In the genomic region with DNA sequence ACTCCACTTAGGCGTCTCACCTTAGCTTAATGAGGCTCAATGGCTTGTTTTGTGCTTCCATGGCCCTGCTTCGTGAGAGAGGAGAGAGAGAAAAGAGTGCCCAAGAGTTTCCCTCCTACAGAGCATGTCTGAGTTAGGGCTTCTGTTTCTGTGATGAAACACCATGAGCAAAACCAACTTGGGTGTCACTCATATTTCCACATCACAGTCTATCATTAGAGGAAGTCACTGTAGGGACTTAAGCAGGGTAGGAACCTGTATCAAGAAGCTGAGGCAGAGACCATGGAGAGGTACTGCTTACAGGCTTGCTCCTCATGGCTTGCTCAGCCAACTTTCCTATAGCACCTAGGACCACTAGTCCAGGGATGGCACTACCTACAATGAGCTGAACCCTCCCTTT, we compare ENCODE assay signal across 24 mouse cellular contexts.
"Had no signal": no experiment of that assay in that cellular context is flagged by ENCODE, and none has a peak within 500 bp of the region (broad histone marks: within the 10 kb centered on the region; RNA-seq: fewer than 3 reads in every experiment).

No protein-coding gene starts in this region.

- ATAC-seq: hindbrain, embryonic 16.5 days; inflammation-experienced regulatory T-cells, adult 6 months; intestine, embryonic 15.5 days; intestine, postnatal 0 days; liver, embryonic 12.5 days had no signal

- H3K9me3 ChIP-seq: hindbrain, embryonic 10.5 days; hindbrain, embryonic 12.5 days; intestine, embryonic 15.5 days; limb, embryonic 13.5 days; limb, embryonic 15.5 days; liver, embryonic 12.5 days had no signal

- H3K4me1 ChIP-seq: liver, embryonic 12.5 days had no signal

- H3K9ac ChIP-seq: hindbrain, embryonic 12.5 days; hindbrain, embryonic 14.5 days; intestine, embryonic 15.5 days; limb, embryonic 13.5 days; limb, embryonic 15.5 days; liver, embryonic 12.5 days; liver, embryonic 14.5 days had no signal

- H3K36me3 ChIP-seq: hindbrain, embryonic 10.5 days; hindbrain, embryonic 12.5 days; intestine, embryonic 15.5 days; limb, embryonic 13.5 days; limb, embryonic 15.5 days; liver, embryonic 12.5 days had no signal

- H3K27me3 ChIP-seq: hindbrain, embryonic 12.5 days; intestine, embryonic 15.5 days; limb, embryonic 13.5 days; limb, embryonic 15.5 days; liver, embryonic 12.5 days had no signal

- DNase-seq: gastrocnemius, postnatal 14 days; gastrocnemius, postnatal 36 days; heart, adult 2 months; heart, postnatal 10 days; heart, postnatal 4 days; kidney, adult 18-20 months; kidney, adult 8-10 months; kidney, postnatal 10 days; kidney, postnatal 25 days; kidney, postnatal 4 days had no signal

- H3K4me2 ChIP-seq: heart, embryonic 11.5 days; hindbrain, embryonic 12.5 days; hindbrain, embryonic 14.5 days; intestine, embryonic 15.5 days; limb, embryonic 13.5 days; limb, embryonic 15.5 days; liver, embryonic 12.5 days had no signal

- H3K27ac ChIP-seq: heart, adult 2 months; hindbrain, embryonic 10.5 days; hindbrain, embryonic 12.5 days; hindbrain, embryonic 14.5 days; intestine, embryonic 15.5 days; layer of hippocampus, adult 2 months; left cerebral cortex, adult 2 months; limb, embryonic 13.5 days; limb, embryonic 15.5 days; liver, embryonic 12.5 days; liver, embryonic 14.5 days had no signal

- H3K4me3 ChIP-seq: heart, adult 2 months; hindbrain, embryonic 10.5 days; hindbrain, embryonic 12.5 days; intestine, embryonic 15.5 days; layer of hippocampus, adult 2 months; left cerebral cortex, adult 2 months; limb, embryonic 13.5 days; limb, embryonic 15.5 days; liver, embryonic 12.5 days had no signal
